Mouse (Mus musculus) cortical plate, adult 2 months (tissue): ENCODE measurements around the gene Gm7982. TPM values are rescaled to one million over a fixed set of nuclear protein-coding genes. Genes with fewer than 3 reads are reported as not detected.
"Not testable (repeated sequence)": the region's sequence is repeated elsewhere in the genome, so short reads cannot be mapped to it uniquely, and the experiment has no call there.

Experiments used
- H3K27ac ChIP-seq: fragments of 200-500 bp; 2 replicates; pipeline ENCODE4 v1.5.1; 2012; ENCODE audit warnings: low read length, control low read depth, inconsistent platforms; ENCODE audit not compliant: insufficient read depth
- H3K4me1 ChIP-seq: fragments of 200-500 bp; 2 replicates; pipeline ENCODE4 v1.6.1; 2011; ENCODE audit warnings: low read length; ENCODE audit not compliant: control insufficient read depth, insufficient read depth
- H3K4me3 ChIP-seq: fragments of 200-500 bp; 2 replicates; pipeline ENCODE4 v1.5.1; 2011; ENCODE audit warnings: mild to moderate bottlenecking, low read length, control low read depth; ENCODE audit not compliant: insufficient read depth
- polyA plus RNA-seq: library from polyadenylated mRNA; depleted of rRNA; stranded (reverse); fragments of >200 nt; gene quantifications from 2 replicates; pipeline ENCODE4 v1.2.3, GENCODE M21; 2012; rRNA removed

The Gm7982 gene
- polyA plus RNA-seq, result not detected in 2 replicates

- H3K27ac ChIP-seq, H3K4me1 ChIP-seq, H3K4me3 ChIP-seq: not testable (repeated sequence)
These were observed at the start of gene Gm7982 for GRCm38 (mm10) chr5:95741714-95742113. Gene Gm7982 (plus strand): TSS chr5:95742014.

- not testable (repeated sequence) for H3K27ac ChIP-seq, H3K4me1 ChIP-seq, H3K4me3 ChIP-seq
These were observed 5.7 kb upstream of the Gm7982 start, which contains the start of gene Gm7978 for GRCm38 (mm10) chr5:95736073-95736472. Gene Gm7978 (minus strand): TSS chr5:95736173.

- H3K4me1 ChIP-seq, H3K4me3 ChIP-seq, H3K27ac ChIP-seq: not testable (repeated sequence)
These were observed 33.9 kb downstream of the Gm7982 start, which contains the start of gene E330014E10Rik for GRCm38 (mm10) chr5:95775690-95776089. Gene E330014E10Rik (plus strand): TSS chr5:95775990.

Other genes starting within 250 kb of the Gm7982 start
- not detected in 2 replicates for gene Gm3286, start 231.3 kb upstream of the Gm7982 start, polyA plus RNA-seq
- gene Gm7971, start 147.1 kb upstream of the Gm7982 start, polyA plus RNA-seq, result not detected in 2 replicates
- not detected in 2 replicates for gene Gm7978, start 5.8 kb upstream of the Gm7982 start, polyA plus RNA-seq
- not detected in 2 replicates for gene E330014E10Rik, start 34.0 kb downstream of the Gm7982 start, polyA plus RNA-seq
- gene Cxcl13, start 214.9 kb downstream of the Gm7982 start, polyA plus RNA-seq, result 0.08 TPM in 1 of 2 replicates, not detected in the other